Mouse (Mus musculus) frontal cortex, postnatal 36 days (tissue): ENCODE data around the gene Nicn1.
A peak's percentile ranks its signal among the peaks of the same experiment; 100 is the strongest.

Experiments used
- DNase-seq, 2 experiments: peaks; one replicate each; pipeline ENCODE4 v3.0.0; 2022; ENCODE audit warnings: low spot score in 2 of 2

The Nicn1 gene

DNA sequence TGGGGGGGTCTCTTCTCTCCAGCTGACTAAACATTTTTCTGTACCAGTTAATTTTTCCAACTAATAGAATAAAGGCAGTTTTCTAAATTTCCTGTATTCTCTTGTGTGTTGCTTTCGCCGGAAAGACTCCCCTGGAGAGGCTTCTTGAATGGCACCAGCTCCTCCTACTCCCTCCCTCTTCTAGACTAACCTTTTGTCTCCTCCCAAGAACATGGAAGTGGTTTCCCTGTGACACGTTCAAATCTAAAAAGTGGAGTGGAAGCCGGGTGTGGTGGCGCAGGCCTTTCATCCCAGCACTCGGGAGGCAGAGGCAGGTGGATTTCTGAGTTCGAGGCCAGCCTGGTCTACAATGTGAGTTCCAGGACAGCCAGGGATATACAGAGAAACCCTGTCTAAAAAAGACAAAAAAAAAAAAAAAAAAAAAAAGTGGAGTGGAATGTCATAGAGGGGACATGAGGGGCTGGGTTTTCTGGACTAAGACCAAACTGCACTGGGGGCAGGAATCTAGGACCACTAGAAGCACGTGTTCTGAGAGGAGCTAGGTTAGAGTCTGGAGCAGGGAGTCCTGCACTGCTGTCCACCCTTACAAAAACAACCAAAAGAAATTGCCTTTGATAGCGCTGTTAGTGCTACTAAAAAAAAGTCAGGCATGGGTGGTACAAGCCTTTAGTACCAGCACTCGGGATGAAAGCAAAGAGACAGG, 47.8 kb downstream of the Nicn1 start:
- no peak for DNase-seq

- no peak for DNase-seq
These were observed 48.3 kb downstream of the Nicn1 start for GRCm38 (mm10) chr9:108338551-108338885.

GRCm38 (mm10) chr9:108338886-108339781, 48.9 kb downstream of the Nicn1 start, which contains the start of gene Gpx1:
TSS of gene Gpx1 (plus strand) at chr9:108338903.
- DNase-seq = peak; percentile 80 to 87

- DNase-seq = no peak
These were observed 49.6 kb downstream of the Nicn1 start for GRCm38 (mm10) chr9:108339886-108340257.

- DNase-seq = no peak
These were observed 50.3 kb downstream of the Nicn1 start for GRCm38 (mm10) chr9:108340258-108341138.

DNA sequence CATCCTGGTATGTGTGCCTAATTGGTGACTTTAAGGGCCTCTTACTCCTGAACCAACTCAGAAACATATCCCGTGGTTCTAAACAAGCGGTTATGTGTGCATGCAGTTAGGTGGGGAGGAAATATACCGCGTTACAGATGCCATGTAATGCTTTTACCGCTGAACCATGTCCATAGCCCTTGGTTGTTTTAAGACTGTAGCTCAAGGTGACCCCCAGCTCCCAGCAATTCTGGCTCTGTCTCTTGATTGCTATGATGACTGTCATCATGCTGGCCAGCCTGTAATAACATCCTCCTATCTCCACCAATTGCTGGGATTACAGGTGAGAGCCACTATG, 50.9 kb downstream of the Nicn1 start:
- DNase-seq = no peak

GRCm38 (mm10) chr9:108341801-108342200, 51.6 kb downstream of the Nicn1 start:
- no peak for DNase-seq

DNA sequence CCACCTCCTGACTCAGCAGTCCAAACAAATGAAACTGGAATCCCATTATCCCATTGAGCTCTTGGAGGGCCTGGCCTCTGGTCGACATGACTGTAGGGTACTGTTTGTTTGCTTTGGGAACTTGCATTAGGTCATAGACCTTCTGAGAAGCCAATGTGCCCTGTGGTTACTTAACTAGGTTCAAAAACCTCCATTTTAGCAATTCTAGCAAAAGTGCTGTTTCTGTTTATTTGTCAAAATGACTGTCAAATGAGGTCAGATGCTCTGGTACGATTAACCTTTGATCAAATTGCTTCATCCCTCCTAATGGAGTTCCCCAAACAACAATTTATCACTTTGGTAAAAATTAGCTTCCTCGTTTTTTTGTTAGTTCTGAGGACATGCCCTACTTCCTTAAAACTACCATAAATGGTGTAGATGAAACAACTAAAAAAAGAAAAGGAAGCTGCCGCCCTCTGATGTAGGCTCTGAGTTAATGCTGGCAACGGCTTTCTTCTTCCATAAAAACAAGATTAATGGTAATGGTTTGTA, 52.1 kb downstream of the Nicn1 start:
- peak in 1 of 2 experiments; percentile 19 for DNase-seq

DNA sequence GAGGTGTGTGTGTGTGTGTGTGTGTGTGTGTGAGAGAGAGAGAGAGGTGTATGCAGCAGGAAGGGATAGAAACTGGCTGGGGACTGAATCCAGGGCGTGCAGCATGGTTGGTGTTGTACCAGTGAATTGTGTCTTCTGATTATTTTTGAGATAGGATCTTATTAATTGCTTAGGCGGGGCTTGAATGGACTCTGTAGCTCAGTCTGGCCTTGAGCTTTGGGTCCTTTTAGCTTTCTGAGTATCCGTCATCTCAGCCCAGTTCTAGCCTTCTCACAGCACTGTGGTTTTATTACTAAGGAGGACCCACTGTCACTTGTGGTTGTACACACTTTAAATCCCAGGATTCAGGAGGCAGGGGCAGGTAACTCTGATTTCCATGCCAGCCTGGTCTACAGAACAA, 53.1 kb downstream of the Nicn1 start:
- DNase-seq = no peak

DNA sequence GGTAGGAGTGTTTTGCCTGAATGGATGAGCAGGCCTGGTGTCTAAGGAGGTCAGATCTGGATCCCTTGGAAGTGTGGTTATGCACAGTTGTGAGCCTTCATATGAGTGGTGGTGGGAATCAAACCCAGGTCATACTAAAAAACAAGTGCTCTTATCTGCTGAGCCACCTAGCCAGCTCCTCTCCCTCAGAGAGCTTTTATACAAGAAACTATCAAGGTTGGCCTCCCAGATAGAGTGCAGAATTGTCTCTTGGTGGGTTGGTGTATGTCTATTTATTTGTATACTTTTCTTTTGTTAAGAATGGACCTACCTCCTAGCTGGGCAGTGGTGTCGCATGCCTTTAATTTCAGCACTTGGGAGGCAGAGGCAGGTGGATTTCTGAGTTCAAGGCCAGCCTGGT, 53.6 kb downstream of the Nicn1 start:
- DNase-seq = no peak

DNA sequence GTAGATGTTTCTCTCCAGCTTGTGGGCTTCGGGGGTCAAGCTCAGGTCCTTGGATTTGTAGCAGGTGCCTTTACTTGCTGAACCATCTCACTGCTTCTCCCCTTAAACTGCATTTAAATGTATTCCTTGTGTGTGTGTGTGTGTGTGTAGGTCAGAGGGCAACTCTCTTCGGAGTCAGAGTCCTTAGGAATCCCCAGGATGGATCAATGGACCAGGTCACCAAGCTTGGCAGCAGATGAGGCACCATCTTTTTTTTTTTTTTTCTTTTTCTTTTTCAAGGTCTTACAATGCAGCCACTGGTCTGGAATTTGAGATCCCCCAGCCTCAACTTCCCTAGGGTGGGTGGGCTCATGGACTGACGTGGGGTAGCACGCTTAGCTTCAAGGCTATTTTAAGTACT, 54.2 kb downstream of the Nicn1 start:
- DNase-seq = no peak
